Mouse (Mus musculus): ENCODE measurements at regions not wholly inside any gene's neighbourhood (a gene's known extent, or its start where the extent isn't known, plus 50 kb on each side); places are given as distances from the start of the nearest gene placed in this dataset.
"Not testable (repeated sequence)": the region's sequence is repeated elsewhere in the genome, so short reads cannot be mapped to it uniquely, and the experiment has no call there.

- Histone ChIP-seq H3K4me1 (replicated peaks; ENCODE audit: control insufficient read depth, insufficient read depth, low read length) (no peaks in the 10 kb centered on the region), H3K9me3 (ENCODE audit: control insufficient read depth, low read length) (no peaks in the 10 kb centered on the region), H3K4me2 (replicated peaks; ENCODE audit: low read depth, low read length) (no peak overlapping the region), H3K9ac (ENCODE audit: low read depth, low read length) (no peak overlapping the region), H3K27me3 (ENCODE audit: control insufficient read depth, insufficient read depth, low read length) (no peaks in the 10 kb centered on the region), H3K36me3 (ENCODE audit: control insufficient read depth, insufficient read depth, low read length) (no peaks in the 10 kb centered on the region), H3K27ac (ENCODE audit: low read depth, low read length) (no peak overlapping the region), H3K4me3 (ENCODE audit: low read depth, low read length) (no peak overlapping the region)
- 85% methylated on average over 5 of the region's 5 CpGs for WGBS
- no peak for ATAC-seq (ENCODE audit: low FRiP score)
- DNase-seq (ENCODE audit: low spot score): no peak
These were observed 144.0 kb upstream of the P2ry1 start for GRCm38 (mm10) chr3:60858474-60859118.

GRCm38 (mm10) chr3:60859119-60859515 lies 143.5 kb upstream of the P2ry1 start:
- DNase-seq (ENCODE audit: low spot score) (no peak), ATAC-seq (ENCODE audit: low FRiP score) (no peak)
- Histone ChIP-seq H3K9ac (ENCODE audit: low read depth, low read length) (no peak overlapping the region), H3K9me3 (ENCODE audit: control insufficient read depth, low read length) (no peaks in the 10 kb centered on the region), H3K27ac (ENCODE audit: low read depth, low read length) (no peak overlapping the region), H3K4me2 (replicated peaks; ENCODE audit: low read depth, low read length) (no peak overlapping the region), H3K4me3 (ENCODE audit: low read depth, low read length) (no peak overlapping the region), H3K36me3 (ENCODE audit: control insufficient read depth, insufficient read depth, low read length) (no peaks in the 10 kb centered on the region), H3K27me3 (ENCODE audit: control insufficient read depth, insufficient read depth, low read length) (no peaks in the 10 kb centered on the region), H3K4me1 (replicated peaks; ENCODE audit: control insufficient read depth, insufficient read depth, low read length) (no peaks in the 10 kb centered on the region)
- 81% methylated on average over 3 of the region's 3 CpGs for WGBS

- H3K9me3 ChIP-seq (ENCODE audit: control insufficient read depth, low read length); H3K4me1 ChIP-seq (replicated peaks; ENCODE audit: control insufficient read depth, insufficient read depth, low read length); H3K9ac ChIP-seq (ENCODE audit: low read depth, low read length); ATAC-seq (ENCODE audit: low FRiP score); H3K27me3 ChIP-seq (ENCODE audit: control insufficient read depth, insufficient read depth, low read length); DNase-seq (ENCODE audit: low spot score); H3K4me2 ChIP-seq (replicated peaks; ENCODE audit: low read depth, low read length); H3K4me3 ChIP-seq (ENCODE audit: low read depth, low read length); H3K36me3 ChIP-seq (ENCODE audit: control insufficient read depth, insufficient read depth, low read length); H3K27ac ChIP-seq (ENCODE audit: low read depth, low read length): not testable (repeated sequence)
- 90% methylated on average over 11 of the region's 11 CpGs for WGBS
These were observed 125.7 kb upstream of the P2ry1 start for GRCm38 (mm10) chr3:60876858-60877257.

GRCm38 (mm10) chr3:60878880-60879279 lies 123.7 kb upstream of the P2ry1 start:
- Histone ChIP-seq H3K9ac (ENCODE audit: low read depth, low read length) (no peak overlapping the region), H3K36me3 (ENCODE audit: control insufficient read depth, insufficient read depth, low read length) (no peaks in the 10 kb centered on the region), H3K9me3 (ENCODE audit: control insufficient read depth, low read length) (no peaks in the 10 kb centered on the region), H3K4me3 (ENCODE audit: low read depth, low read length) (no peak overlapping the region), H3K4me1 (replicated peaks; ENCODE audit: control insufficient read depth, insufficient read depth, low read length) (no peaks in the 10 kb centered on the region), H3K27me3 (ENCODE audit: control insufficient read depth, insufficient read depth, low read length) (no peaks in the 10 kb centered on the region), H3K4me2 (replicated peaks; ENCODE audit: low read depth, low read length) (no peak overlapping the region), H3K27ac (ENCODE audit: low read depth, low read length) (no peak overlapping the region)
- 81% methylated on average over 3 of the region's 3 CpGs for WGBS
- DNase-seq (ENCODE audit: low spot score) (no peak), ATAC-seq (ENCODE audit: low FRiP score) (no peak)

- Histone ChIP-seq H3K4me3 (ENCODE audit: low read depth, low read length) (no peak overlapping the region), H3K9me3 (ENCODE audit: control insufficient read depth, low read length) (no peaks in the 10 kb centered on the region), H3K27me3 (ENCODE audit: control insufficient read depth, insufficient read depth, low read length) (no peaks in the 10 kb centered on the region), H3K27ac (ENCODE audit: low read depth, low read length) (no peak overlapping the region), H3K36me3 (ENCODE audit: control insufficient read depth, insufficient read depth, low read length) (no peaks in the 10 kb centered on the region), H3K9ac (ENCODE audit: low read depth, low read length) (no peak overlapping the region), H3K4me2 (replicated peaks; ENCODE audit: low read depth, low read length) (no peak overlapping the region), H3K4me1 (replicated peaks; ENCODE audit: control insufficient read depth, insufficient read depth, low read length) (no peaks in the 10 kb centered on the region)
- DNase-seq (ENCODE audit: low spot score): no peak
- 74% methylated on average over 3 of the region's 3 CpGs for WGBS
- no peak; the same call in 1 of the 2 replicates for ATAC-seq (ENCODE audit: low FRiP score)
These were observed 118.6 kb upstream of the P2ry1 start for GRCm38 (mm10) chr3:60884027-60884426.

GRCm38 (mm10) chr3:60889191-60889861 lies 113.3 kb upstream of the P2ry1 start:
- ATAC-seq (ENCODE audit: low FRiP score) (no peak), DNase-seq (ENCODE audit: low spot score) (no peak)
- H3K4me2 ChIP-seq (replicated peaks; ENCODE audit: low read depth, low read length): no peak overlapping the region
- H3K4me3 ChIP-seq (ENCODE audit: low read depth, low read length): no peak overlapping the region
- H3K4me1 ChIP-seq (replicated peaks; ENCODE audit: control insufficient read depth, insufficient read depth, low read length): no peaks in the 10 kb centered on the region
- H3K27ac ChIP-seq (ENCODE audit: low read depth, low read length): no peak overlapping the region
- WGBS: 96% methylated on average over 4 of the region's 4 CpGs
- H3K9ac ChIP-seq (ENCODE audit: low read depth, low read length): no peak overlapping the region
- no peaks in the 10 kb centered on the region for H3K27me3 ChIP-seq (ENCODE audit: control insufficient read depth, insufficient read depth, low read length)
- no peaks in the 10 kb centered on the region for H3K36me3 ChIP-seq (ENCODE audit: control insufficient read depth, insufficient read depth, low read length)
- no peaks in the 10 kb centered on the region for H3K9me3 ChIP-seq (ENCODE audit: control insufficient read depth, low read length)

GRCm38 (mm10) chr3:60897628-60898269 lies 104.8 kb upstream of the P2ry1 start:
- Histone ChIP-seq H3K4me1 (replicated peaks; ENCODE audit: control insufficient read depth, insufficient read depth, low read length) (no peaks in the 10 kb centered on the region), H3K9me3 (ENCODE audit: control insufficient read depth, low read length) (no peaks in the 10 kb centered on the region), H3K4me2 (replicated peaks; ENCODE audit: low read depth, low read length) (no peak overlapping the region), H3K36me3 (ENCODE audit: control insufficient read depth, insufficient read depth, low read length) (no peaks in the 10 kb centered on the region), H3K9ac (ENCODE audit: low read depth, low read length) (no peak overlapping the region), H3K27ac (ENCODE audit: low read depth, low read length) (no peak overlapping the region), H3K4me3 (ENCODE audit: low read depth, low read length) (no peak overlapping the region), H3K27me3 (ENCODE audit: control insufficient read depth, insufficient read depth, low read length) (no peaks in the 10 kb centered on the region)
- 92% methylated on average over 5 of the region's 5 CpGs for WGBS
- DNase-seq (ENCODE audit: low spot score) (no peak), ATAC-seq (ENCODE audit: low FRiP score) (no peak)

GRCm38 (mm10) chr3:60898720-60899119 lies 103.9 kb upstream of the P2ry1 start:
- DNase-seq (ENCODE audit: low spot score): no peak

GRCm38 (mm10) chr3:60901571-60901970 lies 101.0 kb upstream of the P2ry1 start:
- H3K27me3 ChIP-seq (ENCODE audit: control insufficient read depth, insufficient read depth, low read length): no peaks in the 10 kb centered on the region
- H3K36me3 ChIP-seq (ENCODE audit: control insufficient read depth, insufficient read depth, low read length): no peaks in the 10 kb centered on the region
- no peak overlapping the region for H3K27ac ChIP-seq (ENCODE audit: low read depth, low read length)
- ATAC-seq (ENCODE audit: low FRiP score): no peak
- no peak overlapping the region for H3K4me2 ChIP-seq (replicated peaks; ENCODE audit: low read depth, low read length)
- H3K9me3 ChIP-seq (ENCODE audit: control insufficient read depth, low read length): no peaks in the 10 kb centered on the region
- no peak overlapping the region for H3K9ac ChIP-seq (ENCODE audit: low read depth, low read length)
- no peak overlapping the region for H3K4me3 ChIP-seq (ENCODE audit: low read depth, low read length)
- WGBS: 84% methylated on average over 2 of the region's 2 CpGs
- no peak for DNase-seq (ENCODE audit: low spot score)
- H3K4me1 ChIP-seq (replicated peaks; ENCODE audit: control insufficient read depth, insufficient read depth, low read length): no peaks in the 10 kb centered on the region

More at GRCm38 (mm10) chr3:60898720-60899119, 103.9 kb upstream of the P2ry1 start:
- Histone ChIP-seq H3K4me1 (replicated peaks; ENCODE audit: control insufficient read depth, insufficient read depth, low read length) (no peaks in the 10 kb centered on the region), H3K4me2 (replicated peaks; ENCODE audit: low read depth, low read length) (no peak overlapping the region), H3K36me3 (ENCODE audit: control insufficient read depth, insufficient read depth, low read length) (no peaks in the 10 kb centered on the region), H3K27ac (ENCODE audit: low read depth, low read length) (no peak overlapping the region), H3K27me3 (ENCODE audit: control insufficient read depth, insufficient read depth, low read length) (no peaks in the 10 kb centered on the region), H3K9ac (ENCODE audit: low read depth, low read length) (no peak overlapping the region), H3K9me3 (ENCODE audit: control insufficient read depth, low read length) (no peaks in the 10 kb centered on the region), H3K4me3 (ENCODE audit: low read depth, low read length) (no peak overlapping the region)
- 76% methylated on average over 1 of the region's 1 CpGs for WGBS
- ATAC-seq (ENCODE audit: low FRiP score): no peak

Measured in hindbrain, embryonic 11.5 days (tissue).